Mouse (Mus musculus): Measurements from ENCODE around the gene AL731706.1.
"Not testable (repeated sequence)": the region's sequence is repeated elsewhere in the genome, so short reads cannot be mapped to it uniquely, and the experiment has no call there.

- not testable (repeated sequence) for TF ChIP-seq GATA1 (IDR thresholded peaks at IDR 0.05; ENCODE audit: borderline replicate concordance, low read length); FLI1 (IDR thresholded peaks at IDR 0.05; ENCODE audit: low read length)
Observed at GRCm38 (mm10) chr2:136890716-136891067, 497 bp downstream of the AL731706.1 start.

Measured in megakaryocyte, embryonic 14.5 days (primary cell).